Mouse (Mus musculus) embryonic facial prominence, embryonic 10.5 days (tissue): ENCODE measurements around the gene Tbc1d9. TPM values are rescaled to one million over a fixed set of nuclear protein-coding genes. Genes with fewer than 3 reads are reported as not detected.

ENCODE experiments used
- DNase-seq: peaks from one replicate; pipeline ENCODE4 v3.0.0-alpha.2; 2017; ENCODE audit warnings: low spot score
- H3K27ac ChIP-seq: fragments of 300-500 bp; sonication (generic); replicated peaks from 2 replicates; pipeline ENCODE4 v1.5.1; 2016; ENCODE audit warnings: mild to moderate bottlenecking
- H3K27me3 ChIP-seq: fragments of 300-500 bp; sonication (generic); replicated peaks from 2 replicates; pipeline ENCODE4 v1.6.1; 2016; ENCODE audit warnings: low read depth, mild to moderate bottlenecking; ENCODE audit not compliant: poor library complexity, severe bottlenecking
- H3K36me3 ChIP-seq: fragments of 300-500 bp; sonication (generic); replicated peaks from 2 replicates; pipeline ENCODE4 v1.6.1; 2016; ENCODE audit warnings: mild to moderate bottlenecking, moderate library complexity
- H3K4me1 ChIP-seq: fragments of 300-500 bp; sonication (generic); 2 replicates; pipeline ENCODE4 v1.6.1; 2016
- H3K4me3 ChIP-seq: fragments of 300-500 bp; sonication (generic); 2 replicates; pipeline ENCODE4 v1.5.1; 2016; ENCODE audit warnings: mild to moderate bottlenecking, moderate library complexity
- H3K9me3 ChIP-seq: fragments of 300-500 bp; sonication (generic); 2 replicates; pipeline ENCODE4 v1.6.1; 2016; ENCODE audit warnings: mild to moderate bottlenecking
- WGBS: fragments of 180-500 bp; shearing (Covaris S2); methylation state at CpG from one replicate; pipeline ENCODE4 v1.1.7; 2016; 5-methylcytosine and 5-hydroxymethylcytosine counted together
- polyA plus RNA-seq: library from polyadenylated mRNA; unstranded; fragments of >200 nt; fragmentation: Nextera tagmentation; extraction: Ambion mirVana; gene quantifications from 2 replicates; pipeline ENCODE4 v1.2.1, GENCODE M21; 2016

Gene Tbc1d9
- polyA plus RNA-seq = 3.3 and 3.8 TPM in 2 replicates

DNA sequence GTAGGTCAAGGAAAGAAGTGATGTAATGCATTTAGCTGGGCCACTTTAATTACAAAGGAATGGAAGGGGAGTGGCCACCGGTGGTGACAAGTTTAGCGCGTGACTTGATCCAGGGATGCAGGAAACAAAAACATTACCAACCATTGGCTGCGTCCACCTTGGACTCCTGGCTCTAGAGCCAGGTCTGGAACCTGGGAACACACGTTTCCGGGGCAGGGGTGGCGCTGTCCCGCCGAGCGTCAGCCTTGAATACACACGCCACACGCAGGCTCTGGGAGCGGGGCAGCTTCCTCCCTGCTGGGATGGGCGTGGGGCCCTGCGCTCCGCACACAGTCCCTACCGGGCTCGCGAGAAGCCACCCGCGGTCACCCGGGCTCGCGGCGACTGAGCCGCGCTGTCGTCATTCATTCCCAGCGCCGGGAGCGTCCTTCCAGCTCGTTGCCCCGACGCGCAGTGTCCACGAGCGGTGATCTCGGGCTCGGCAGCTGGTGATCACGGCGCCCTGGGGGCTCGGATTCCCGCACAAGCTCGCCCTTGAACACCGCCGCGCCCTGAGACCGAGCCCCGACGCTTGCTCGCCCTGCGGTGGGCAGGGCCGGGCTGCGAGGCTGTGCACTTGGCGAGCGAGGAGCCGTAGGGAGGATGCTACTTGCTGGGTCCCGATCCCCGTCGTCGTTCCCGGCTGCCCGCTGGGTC lies at the start of gene Tbc1d9:
Gene Tbc1d9, plus strand, starts transcription at position 118 of the 696 bp plus-strand sequence.
- H3K36me3 ChIP-seq = no peaks in the 10 kb centered on the region
- H3K27ac ChIP-seq = peak within 1 kb of the TSS; percentile 90
- no peaks in the 10 kb centered on the region for H3K9me3 ChIP-seq
- H3K27me3 ChIP-seq = peaks cover 9% of the 10 kb centered on the region; the same call in 1 of the 2 replicates
- peak; percentile 83 for DNase-seq
- H3K4me3 ChIP-seq = peak within 1 kb of the TSS; percentile 74
- under 1% methylated on average over 63 of the region's 63 CpGs for WGBS
- H3K4me1 ChIP-seq = peaks cover 13% of the 10 kb centered on the region

DNA sequence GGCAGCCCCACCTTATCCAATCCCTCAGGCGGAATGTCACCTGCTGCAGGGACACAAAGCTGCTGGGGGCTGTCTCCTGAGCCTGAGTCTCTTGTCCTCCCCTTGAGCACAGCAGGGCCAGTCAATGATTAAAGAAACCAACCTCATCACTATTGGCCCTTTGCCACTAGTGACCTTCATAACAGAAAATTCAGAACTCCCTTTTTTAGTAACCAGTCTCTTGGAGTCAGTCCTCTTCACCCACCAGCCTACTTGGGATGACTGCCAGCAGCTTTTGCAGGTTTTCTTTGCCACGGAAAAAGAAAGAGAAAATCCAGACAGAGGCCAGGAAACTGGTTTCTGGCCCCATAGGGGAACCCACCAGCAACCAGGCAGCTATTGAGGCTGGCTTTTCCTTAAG lies 30.1 kb upstream of the Tbc1d9 start:
- Histone ChIP-seq H3K36me3 (no peaks in the 10 kb centered on the region), H3K27me3 (no peaks in the 10 kb centered on the region), H3K4me3 (no peak overlapping the region), H3K4me1 (peaks cover 3% of the 10 kb centered on the region; the same call in 1 of the 2 replicates), H3K9me3 (no peaks in the 10 kb centered on the region), H3K27ac (no peak overlapping the region)
- no peak for DNase-seq
- WGBS = 71% methylated on average over 2 of the region's 2 CpGs

DNA sequence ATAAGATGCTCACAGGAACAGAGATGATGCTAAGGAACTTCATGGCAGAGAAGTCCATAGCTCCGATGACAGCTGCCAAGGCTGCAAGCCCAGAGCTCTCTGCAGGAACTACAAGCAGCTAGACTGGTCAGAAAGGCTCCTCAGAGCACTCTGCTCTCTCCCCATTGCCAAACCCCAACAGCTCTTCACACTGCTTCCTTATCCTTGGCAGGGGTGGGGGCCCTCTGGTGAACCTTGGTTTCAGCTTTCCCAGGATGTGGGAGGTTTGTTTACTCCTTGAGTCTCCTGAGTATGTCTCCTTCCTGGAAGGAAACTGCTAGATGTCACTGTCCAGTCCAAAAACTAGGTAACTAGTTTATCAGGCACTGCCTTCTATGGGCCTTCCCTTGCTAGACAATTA lies 25.1 kb upstream of the Tbc1d9 start:
- DNase-seq = no peak
- WGBS = 83% methylated on average over 1 of the region's 1 CpGs
- Histone ChIP-seq H3K9me3 (no peaks in the 10 kb centered on the region), H3K27me3 (no peaks in the 10 kb centered on the region), H3K4me3 (no peak overlapping the region), H3K36me3 (no peaks in the 10 kb centered on the region), H3K4me1 (peaks cover 11% of the 10 kb centered on the region), H3K27ac (no peak overlapping the region)

DNA sequence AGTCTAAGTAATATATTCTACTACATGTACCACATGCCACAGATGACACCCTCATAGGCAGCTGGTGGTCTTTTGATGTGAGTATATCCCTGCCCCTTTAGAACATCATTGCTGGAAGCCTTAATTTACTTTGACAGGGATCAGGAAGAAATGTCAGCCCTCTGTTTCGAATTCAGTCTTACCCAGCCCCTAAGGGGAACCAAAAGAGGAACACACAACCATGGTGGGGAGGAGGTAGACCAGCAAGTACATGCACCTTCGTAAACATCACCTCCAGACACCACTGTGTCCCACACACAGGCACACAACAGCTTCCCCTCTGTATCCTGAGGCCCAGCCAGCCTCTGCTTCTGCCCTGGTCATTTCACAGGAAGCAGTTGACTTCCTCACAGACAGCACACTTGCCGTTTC lies 24.4 kb upstream of the Tbc1d9 start:
- H3K9me3 ChIP-seq = no peaks in the 10 kb centered on the region
- H3K4me1 ChIP-seq = peaks cover 11% of the 10 kb centered on the region
- no peak overlapping the region for H3K27ac ChIP-seq
- no peaks in the 10 kb centered on the region for H3K36me3 ChIP-seq
- H3K4me3 ChIP-seq = no peak overlapping the region
- H3K27me3 ChIP-seq = no peaks in the 10 kb centered on the region
- WGBS = 60% methylated on average over 3 of the region's 3 CpGs
- no peak for DNase-seq

DNA sequence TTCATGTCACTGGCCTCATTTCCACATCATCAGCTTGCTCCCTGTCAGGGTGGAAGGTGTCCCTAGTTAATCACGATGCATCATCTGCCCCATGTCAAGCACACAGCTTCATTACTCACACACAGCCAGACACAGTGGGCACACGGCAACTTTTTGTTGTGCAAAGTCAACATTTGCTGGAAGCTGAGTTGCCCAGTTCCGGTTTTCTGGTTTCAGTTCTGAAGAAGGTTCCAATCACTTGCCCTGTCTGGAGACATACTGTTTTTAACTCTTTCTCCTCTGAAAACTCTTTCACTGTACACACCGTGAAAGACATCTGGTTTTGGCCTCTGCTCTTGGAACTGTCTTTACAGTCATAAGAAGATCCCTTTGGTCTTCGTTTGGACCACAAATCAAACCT lies 23.8 kb upstream of the Tbc1d9 start:
- 83% methylated on average over 5 of the region's 5 CpGs for WGBS
- Histone ChIP-seq H3K27me3 (no peaks in the 10 kb centered on the region), H3K4me3 (no peak overlapping the region), H3K27ac (no peak overlapping the region), H3K4me1 (peaks cover 11% of the 10 kb centered on the region), H3K36me3 (no peaks in the 10 kb centered on the region), H3K9me3 (no peaks in the 10 kb centered on the region)
- no peak for DNase-seq

DNA sequence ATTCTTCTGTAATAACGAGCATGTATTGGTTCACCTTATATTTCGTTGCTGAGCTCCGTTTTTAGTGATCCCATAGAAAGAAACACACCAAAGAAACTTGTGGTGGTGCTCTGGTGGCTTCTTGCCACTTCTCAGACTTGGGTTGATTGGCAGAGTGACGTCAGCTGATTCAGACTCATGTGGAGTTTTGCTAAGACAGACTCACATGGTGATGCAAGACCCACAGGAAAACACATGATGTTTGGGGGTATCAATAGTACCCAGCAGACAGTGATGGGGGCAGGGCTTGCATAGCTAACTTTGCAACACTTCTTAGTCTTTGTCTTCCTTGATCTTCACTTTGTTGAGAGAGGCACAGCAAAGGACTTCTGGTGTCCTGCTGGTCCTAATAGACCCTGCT lies 20.6 kb upstream of the Tbc1d9 start:
- no peak overlapping the region for H3K27ac ChIP-seq
- H3K9me3 ChIP-seq = no peaks in the 10 kb centered on the region
- no peaks in the 10 kb centered on the region for H3K36me3 ChIP-seq
- DNase-seq = no peak
- H3K4me3 ChIP-seq = no peak overlapping the region
- H3K27me3 ChIP-seq = no peaks in the 10 kb centered on the region
- peaks cover 11% of the 10 kb centered on the region for H3K4me1 ChIP-seq
- WGBS = 90% methylated on average over 4 of the region's 4 CpGs

DNA sequence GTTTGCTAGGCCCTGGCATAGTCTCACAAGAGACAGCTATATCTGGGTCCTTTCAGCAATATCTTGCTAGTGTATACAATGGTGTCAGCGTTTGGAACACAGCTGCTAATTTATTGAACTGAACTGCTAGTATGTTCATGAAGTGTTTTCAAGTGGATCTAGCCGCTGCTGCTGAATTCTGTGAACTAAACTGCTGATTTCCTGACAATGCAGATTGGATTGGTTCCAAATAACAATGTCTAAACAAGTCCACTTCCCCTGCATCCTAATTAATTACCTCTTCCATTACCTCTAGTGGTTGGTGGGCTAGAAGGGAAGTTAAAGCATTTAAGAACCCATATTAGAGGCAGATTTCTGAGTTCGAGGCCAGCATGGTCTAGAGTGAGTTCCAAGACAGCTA lies 19.7 kb upstream of the Tbc1d9 start:
- DNase-seq = no peak

DNA sequence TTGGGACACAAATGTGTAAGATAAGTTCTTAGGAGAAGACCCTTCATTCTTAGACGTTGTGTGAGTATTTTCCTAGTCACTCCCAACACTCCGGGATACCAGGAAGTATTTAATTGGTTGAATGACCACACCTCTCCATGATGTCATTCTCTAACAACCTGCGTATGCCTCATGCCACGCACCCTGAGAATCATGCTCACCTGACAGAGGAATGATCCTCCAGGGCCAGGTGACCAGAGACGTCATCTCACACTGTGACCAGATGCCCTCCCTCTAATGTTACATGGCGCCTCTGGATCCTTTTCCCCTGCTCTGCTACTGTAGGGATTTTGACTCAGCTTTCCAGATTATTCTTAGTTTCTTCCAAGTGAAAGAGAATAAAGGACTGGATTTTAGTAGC lies 16.0 kb upstream of the Tbc1d9 start:
- H3K4me3 ChIP-seq = no peak overlapping the region
- no peak overlapping the region for H3K27ac ChIP-seq
- DNase-seq = no peak
- H3K4me1 ChIP-seq = no peaks in the 10 kb centered on the region
- H3K27me3 ChIP-seq = no peaks in the 10 kb centered on the region
- no peaks in the 10 kb centered on the region for H3K36me3 ChIP-seq
- no peaks in the 10 kb centered on the region for H3K9me3 ChIP-seq
- 88% methylated on average over 6 of the region's 6 CpGs for WGBS

More for the DNA sequence above, 19.7 kb upstream of the Tbc1d9 start:
- H3K4me1 ChIP-seq = peaks cover 5% of the 10 kb centered on the region; the same call in 1 of the 2 replicates
- H3K27me3 ChIP-seq = no peaks in the 10 kb centered on the region
- H3K9me3 ChIP-seq = no peaks in the 10 kb centered on the region
- H3K27ac ChIP-seq = no peak overlapping the region
- WGBS = 87% methylated on average over 3 of the region's 3 CpGs
- H3K36me3 ChIP-seq = no peaks in the 10 kb centered on the region
- no peak overlapping the region for H3K4me3 ChIP-seq

DNA sequence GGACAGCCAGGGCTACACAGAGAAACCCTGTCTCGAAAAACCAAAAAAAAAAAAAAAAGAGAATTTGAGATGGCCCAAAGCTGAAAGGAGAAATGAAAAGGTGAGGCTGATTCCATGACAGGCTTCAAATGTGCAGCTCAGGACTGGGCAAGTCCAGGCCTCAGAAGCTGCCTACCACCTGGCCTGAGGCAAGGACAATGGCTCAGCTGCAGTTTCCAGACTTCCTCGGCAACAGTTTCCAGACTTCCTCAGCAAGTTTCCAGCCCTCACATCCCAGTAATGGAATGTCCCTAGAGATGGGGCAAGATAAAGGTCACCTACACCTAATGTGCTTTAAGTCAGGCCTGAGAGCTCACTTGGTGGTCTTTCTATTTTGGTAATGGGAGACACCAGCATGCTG lies 13.1 kb upstream of the Tbc1d9 start:
- 71% methylated on average over 2 of the region's 2 CpGs for WGBS
- Histone ChIP-seq H3K9me3 (no peaks in the 10 kb centered on the region), H3K27ac (no peak overlapping the region), H3K4me3 (no peak overlapping the region), H3K36me3 (no peaks in the 10 kb centered on the region), H3K4me1 (peaks cover 3% of the 10 kb centered on the region; the same call in 1 of the 2 replicates), H3K27me3 (no peaks in the 10 kb centered on the region)
- no peak for DNase-seq

DNA sequence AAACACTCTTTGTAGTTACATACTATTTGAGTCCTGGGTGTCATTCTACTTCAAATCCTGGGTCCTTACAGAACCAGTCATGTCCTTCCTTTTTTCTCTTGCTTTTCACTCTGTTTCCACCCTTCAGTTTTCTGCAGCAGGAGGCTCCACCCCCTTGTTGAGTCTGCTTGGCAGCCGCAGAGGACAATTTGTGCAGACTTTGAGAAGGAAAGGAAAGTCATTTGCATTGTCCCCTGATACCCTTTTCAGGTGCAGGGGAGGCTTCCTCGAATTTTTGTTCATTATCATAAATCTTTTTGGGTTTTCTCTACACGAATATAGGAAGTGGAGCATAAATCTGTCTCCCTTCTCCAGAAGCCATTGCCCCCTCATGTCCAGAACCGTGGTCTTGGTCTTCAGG lies 12.7 kb upstream of the Tbc1d9 start:
- Histone ChIP-seq H3K36me3 (no peaks in the 10 kb centered on the region), H3K9me3 (no peaks in the 10 kb centered on the region), H3K27ac (no peak overlapping the region), H3K27me3 (no peaks in the 10 kb centered on the region), H3K4me1 (peaks cover 3% of the 10 kb centered on the region; the same call in 1 of the 2 replicates), H3K4me3 (no peak overlapping the region)
- 74% methylated on average over 4 of the region's 4 CpGs for WGBS
- no peak for DNase-seq

DNA sequence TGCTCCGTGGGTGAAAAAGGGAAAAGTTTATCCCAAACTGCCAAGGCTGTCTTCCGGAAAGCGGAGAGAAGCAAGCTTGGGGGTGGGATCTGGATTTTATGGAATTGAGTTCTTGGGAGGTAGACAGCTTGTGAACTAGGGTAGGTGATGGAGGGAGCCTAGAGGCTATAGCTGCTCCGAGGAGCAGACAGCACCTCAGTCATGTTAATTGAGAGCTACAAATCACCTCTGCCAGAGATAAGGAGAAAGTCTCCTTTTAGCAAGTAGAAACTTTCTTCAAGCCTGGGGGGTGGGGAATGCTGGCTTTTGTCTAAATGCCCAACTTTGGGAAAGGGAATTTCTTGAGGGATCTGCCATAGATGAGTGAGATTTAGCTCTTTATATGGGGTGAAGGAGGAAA lies 10.0 kb upstream of the Tbc1d9 start:
- H3K4me3 ChIP-seq = no peak overlapping the region
- H3K9me3 ChIP-seq = no peaks in the 10 kb centered on the region
- no peaks in the 10 kb centered on the region for H3K27me3 ChIP-seq
- 41% methylated on average over 4 of the region's 4 CpGs for WGBS
- no peak overlapping the region for H3K27ac ChIP-seq
- no peak for DNase-seq
- H3K36me3 ChIP-seq = no peaks in the 10 kb centered on the region
- peaks cover 3% of the 10 kb centered on the region; the same call in 1 of the 2 replicates for H3K4me1 ChIP-seq

DNA sequence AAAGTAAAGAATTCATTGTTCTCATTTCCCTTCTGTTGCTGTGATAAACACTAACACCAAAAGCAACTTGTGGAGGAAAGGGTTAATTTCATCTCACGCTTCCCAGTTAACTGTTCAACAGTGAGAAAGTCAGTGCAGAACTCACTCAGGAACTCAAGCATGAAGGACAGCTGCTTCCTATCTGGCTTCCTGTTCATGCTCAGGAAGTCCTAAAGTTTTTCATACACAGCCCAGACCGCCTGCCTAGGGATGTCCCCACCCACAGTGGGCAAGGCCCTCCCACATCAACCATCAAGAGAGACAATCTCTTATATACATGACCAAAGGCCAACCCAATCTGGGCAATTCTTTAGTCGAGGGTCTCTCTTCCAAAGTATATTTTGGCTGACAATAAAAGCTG lies 6.2 kb upstream of the Tbc1d9 start:
- 62% methylated on average over 3 of the region's 3 CpGs for WGBS

DNA sequence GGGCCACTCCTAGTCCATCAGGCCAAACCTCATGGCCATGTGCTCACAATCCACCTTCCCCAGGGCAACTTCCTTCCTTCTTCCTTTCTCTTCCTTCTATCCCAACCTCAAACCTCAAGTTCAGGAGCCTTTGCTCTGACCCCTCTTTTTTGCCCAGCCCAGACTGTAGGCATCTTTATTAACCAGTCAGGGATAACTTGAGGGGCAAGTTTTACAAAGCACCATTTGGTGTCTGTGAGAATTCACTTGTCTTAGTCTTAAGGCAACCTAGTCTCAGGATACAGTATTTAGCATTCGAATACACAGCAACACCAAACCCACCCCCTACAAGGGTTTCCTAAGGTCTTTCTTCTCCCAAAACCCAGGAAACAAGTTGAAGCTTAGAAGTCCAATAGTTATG lies 5.5 kb upstream of the Tbc1d9 start:
- Histone ChIP-seq H3K27me3 (peaks cover 9% of the 10 kb centered on the region; the same call in 1 of the 2 replicates), H3K36me3 (no peaks in the 10 kb centered on the region), H3K4me3 (no peak overlapping the region), H3K4me1 (peaks cover 3% of the 10 kb centered on the region; the same call in 1 of the 2 replicates), H3K27ac (no peak overlapping the region), H3K9me3 (no peaks in the 10 kb centered on the region)
- 53% methylated on average over 1 of the region's 1 CpGs for WGBS
- DNase-seq = no peak

More for the DNA sequence above, 6.2 kb upstream of the Tbc1d9 start:
- H3K4me3 ChIP-seq = no peak overlapping the region
- DNase-seq = no peak
- no peak overlapping the region for H3K27ac ChIP-seq
- H3K4me1 ChIP-seq = peaks cover 3% of the 10 kb centered on the region; the same call in 1 of the 2 replicates
- H3K36me3 ChIP-seq = no peaks in the 10 kb centered on the region
- H3K9me3 ChIP-seq = no peaks in the 10 kb centered on the region
- peaks cover 6% of the 10 kb centered on the region; the same call in 1 of the 2 replicates for H3K27me3 ChIP-seq
